Mouse (Mus musculus) gastrocnemius, postnatal 36 days (tissue): ENCODE results near the gene Dll3. TPM values are rescaled to one million over a fixed set of nuclear protein-coding genes. Genes with fewer than 3 reads are reported as not detected.

Experiments
- DNase-seq, 2 experiments: peaks; one replicate each; pipeline ENCODE4 v3.0.0; 2022
- intact Hi-C: fragments of 180-260 bp; cut with DNase I; formaldehyde crosslinking; loops from one replicate; pipeline ENCODE4 v1.15.1; 2025
- long read RNA-seq, 2 experiments: library from polyadenylated mRNA; stranded (forward); transcript quantifications; one replicate each; pipeline ENCODE4 v2.0.0; 2021
- total RNA-seq, 2 experiments: library from RNA; stranded (reverse); gene quantifications; 2 replicates each; pipeline ENCODE4 v1.2.3; 2021

Dll3 gene
- total RNA-seq = not detected
- long read RNA-seq, experiment 1 = 0 reads
- long read RNA-seq, experiment 2 = 0 reads

- DNase-seq = no peak
Observed at GRCm38 (mm10) chr7:28301616-28302433, at the start of gene Dll3. Gene Dll3 (minus strand): TSS chr7:28302238.

GRCm38 (mm10) chr7:28351676-28352191 is 49.7 kb upstream of the Dll3 start:
- intact Hi-C loops = no loop called here
- DNase-seq = no peak

More at GRCm38 (mm10) chr7:28301616-28302433, at the start of gene Dll3:
- intact Hi-C loops = loop anchor here (5.0 kb wide), 1 partner anchor 90 kb away; no protein-coding TSS in a partner anchor

GRCm38 (mm10) chr7:28350155-28350883 is 48.3 kb upstream of the Dll3 start, which contains the start of gene Rps16:
Gene Rps16 (plus strand): TSS chr7:28350652.
- intact Hi-C loops = no loop called here
- DNase-seq = peak; percentile 97 to 98

GRCm38 (mm10) chr7:28348601-28349000 is 46.6 kb upstream of the Dll3 start:
- no peak for DNase-seq
- intact Hi-C loops = loop anchor here (5.0 kb wide), 1 partner anchor 71 kb away; the partner anchor contains the start of gene Eid2b

- intact Hi-C loops = loop anchor here (5.0 kb wide), 1 partner anchor 70 kb away; the partner anchor contains the start of gene Eid2b
- no peak for DNase-seq
Observed at GRCm38 (mm10) chr7:28347746-28348145, 45.7 kb upstream of the Dll3 start.

- peak in 1 of 2 experiments; percentile 49 for DNase-seq
- intact Hi-C loops = loop anchor here (5.0 kb wide), 1 partner anchor 67 kb away; the partner anchor contains the start of gene Eid2b
Observed at GRCm38 (mm10) chr7:28344637-28345036, 42.6 kb upstream of the Dll3 start.

- intact Hi-C loops = no loop called here
Observed at GRCm38 (mm10) chr7:28341381-28341780, 39.3 kb upstream of the Dll3 start.

GRCm38 (mm10) chr7:28339213-28339917 is 37.3 kb upstream of the Dll3 start:
- peak; percentile 51 to 52 for DNase-seq
- intact Hi-C loops = no loop called here

More at GRCm38 (mm10) chr7:28341381-28341780, 39.3 kb upstream of the Dll3 start:
- no peak for DNase-seq

- peak; percentile 93 to 97 for DNase-seq
- intact Hi-C loops = no loop called here
Observed at GRCm38 (mm10) chr7:28338108-28338998, 36.3 kb upstream of the Dll3 start, which contains the start of gene Supt5. Gene Supt5 (minus strand): TSS chr7:28338746.

GRCm38 (mm10) chr7:28335471-28335870 is 33.4 kb upstream of the Dll3 start:
- intact Hi-C loops = no loop called here
- DNase-seq = no peak

GRCm38 (mm10) chr7:28334534-28334933 is 32.5 kb upstream of the Dll3 start:
- intact Hi-C loops = no loop called here
- DNase-seq = no peak

- intact Hi-C loops = no loop called here
Observed at GRCm38 (mm10) chr7:28328260-28328659, 26.2 kb upstream of the Dll3 start.

GRCm38 (mm10) chr7:28326457-28326856 is 24.4 kb upstream of the Dll3 start:
- intact Hi-C loops = no loop called here
- no peak for DNase-seq

More at GRCm38 (mm10) chr7:28328260-28328659, 26.2 kb upstream of the Dll3 start:
- no peak for DNase-seq

GRCm38 (mm10) chr7:28325293-28325692 is 23.3 kb upstream of the Dll3 start:
- intact Hi-C loops = no loop called here
- no peak for DNase-seq

- no peak for DNase-seq
- intact Hi-C loops = no loop called here
Observed at GRCm38 (mm10) chr7:28321974-28322720, 20.1 kb upstream of the Dll3 start.

GRCm38 (mm10) chr7:28318714-28319113 is 16.7 kb upstream of the Dll3 start:
- DNase-seq = no peak
- intact Hi-C loops = no loop called here

- intact Hi-C loops = no loop called here
- no peak for DNase-seq
Observed at GRCm38 (mm10) chr7:28318036-28318435, 16.0 kb upstream of the Dll3 start.

- intact Hi-C loops = no loop called here
Observed at GRCm38 (mm10) chr7:28311926-28312543, 10.0 kb upstream of the Dll3 start, which contains the start of gene Timm50. Gene Timm50 (minus strand): TSS chr7:28312072.

More at GRCm38 (mm10) chr7:28311926-28312543, 10.0 kb upstream of the Dll3 start, which contains the start of gene Timm50:
- DNase-seq = peak; percentile 92 to 96
